Mouse (Mus musculus) natural killer cell, adult 2 months (primary cell): Measurements from ENCODE around the gene Prol1.
"Not testable (repeated sequence)": the region's sequence is repeated elsewhere in the genome, so short reads cannot be mapped to it uniquely, and the experiment has no call there.

Experiments
- DNase-seq, 2 experiments: peaks; one replicate each; pipeline ENCODE4 v3.0.0; 2022; ENCODE audit warnings: low spot score in 2 of 2

Gene Prol1

DNA sequence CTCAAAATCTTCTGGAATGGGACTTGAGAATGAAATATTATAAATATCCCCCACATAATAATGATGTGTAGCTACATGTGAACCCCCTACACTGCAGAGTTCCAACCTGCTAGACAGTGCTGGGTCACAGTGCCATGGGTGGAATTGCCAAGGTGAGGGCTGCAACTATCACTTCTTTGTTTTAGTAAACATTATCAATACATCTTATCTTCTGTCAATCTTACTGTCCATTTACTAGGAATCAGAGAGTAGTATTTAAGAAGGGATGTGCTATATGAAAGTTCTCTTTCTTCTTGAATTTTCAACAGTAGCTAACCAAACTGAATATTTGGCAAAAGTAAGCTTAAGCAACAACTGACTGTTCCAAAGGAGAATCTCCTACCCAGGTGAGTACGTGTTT, at the start of gene Prol1:
Prol1 (plus strand) TSS at position 301 of the 400 bp plus-strand sequence.
- no peak for DNase-seq

GRCm38 (mm10) chr5:88268619-88269018, 48.5 kb upstream of the Prol1 start, which contains the start of gene Gm7714:
Gene Gm7714 (plus strand): TSS chr5:88268919.
- no peak for DNase-seq

DNA sequence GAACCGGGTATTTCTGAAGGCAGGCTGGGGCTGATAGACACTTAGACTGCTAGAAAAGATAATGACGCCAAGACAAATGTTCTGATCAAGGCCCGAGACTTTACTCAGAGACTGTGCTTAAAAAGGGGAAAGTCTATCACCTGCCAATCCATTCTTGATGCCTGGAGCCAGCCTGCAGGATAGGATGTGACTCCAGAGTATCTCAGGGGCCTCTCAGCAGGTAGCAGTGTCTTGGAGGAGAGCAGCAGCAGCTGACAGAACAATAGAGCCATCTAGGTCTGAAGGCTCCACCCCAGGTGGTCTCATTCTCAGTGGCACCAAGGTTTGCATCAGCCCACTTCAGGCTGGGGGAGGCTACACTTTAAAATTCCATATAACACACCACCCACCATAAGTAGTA, 5.8 kb upstream of the Prol1 start:
- DNase-seq: not testable (repeated sequence)

GRCm38 (mm10) chr5:88348533-88348932, 31.4 kb downstream of the Prol1 start:
- DNase-seq: not testable (repeated sequence)

GRCm38 (mm10) chr5:88364768-88365167, 47.7 kb downstream of the Prol1 start:
- no peak for DNase-seq

- DNase-seq: no peak
Measured at GRCm38 (mm10) chr5:88366886-88367285, 49.8 kb downstream of the Prol1 start.

- no peak for DNase-seq
Measured at GRCm38 (mm10) chr5:88370578-88371232, 53.6 kb downstream of the Prol1 start.

DNA sequence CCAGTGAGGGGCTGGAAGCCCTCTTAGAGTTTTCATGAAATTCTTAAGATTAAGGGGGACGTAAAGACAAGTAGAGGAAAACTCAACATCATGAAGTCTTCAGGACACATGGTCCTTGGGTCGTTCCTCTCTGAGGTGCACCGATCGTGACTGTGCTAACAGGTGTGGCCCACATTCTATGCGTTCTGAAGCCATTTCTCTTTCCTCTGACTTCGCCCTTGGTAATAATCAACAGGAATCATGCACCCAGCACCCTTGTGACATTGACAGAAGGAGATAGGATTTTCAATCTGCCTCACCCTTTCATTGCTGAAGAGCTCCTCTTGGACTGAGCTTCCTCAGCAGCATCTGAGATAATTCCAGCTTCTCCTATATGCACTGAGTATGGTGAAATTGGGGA, 55.5 kb downstream of the Prol1 start:
- no peak for DNase-seq

- no peak for DNase-seq
Measured at GRCm38 (mm10) chr5:88375808-88376207, 58.7 kb downstream of the Prol1 start, which contains the start of gene Amtn. Gene Amtn (plus strand): TSS chr5:88376108.
